Mouse (Mus musculus): ENCODE data around the gene Lbx2.
A peak's percentile ranks its signal among the peaks of the same experiment; 100 is the strongest.

Gene Lbx2

DNA sequence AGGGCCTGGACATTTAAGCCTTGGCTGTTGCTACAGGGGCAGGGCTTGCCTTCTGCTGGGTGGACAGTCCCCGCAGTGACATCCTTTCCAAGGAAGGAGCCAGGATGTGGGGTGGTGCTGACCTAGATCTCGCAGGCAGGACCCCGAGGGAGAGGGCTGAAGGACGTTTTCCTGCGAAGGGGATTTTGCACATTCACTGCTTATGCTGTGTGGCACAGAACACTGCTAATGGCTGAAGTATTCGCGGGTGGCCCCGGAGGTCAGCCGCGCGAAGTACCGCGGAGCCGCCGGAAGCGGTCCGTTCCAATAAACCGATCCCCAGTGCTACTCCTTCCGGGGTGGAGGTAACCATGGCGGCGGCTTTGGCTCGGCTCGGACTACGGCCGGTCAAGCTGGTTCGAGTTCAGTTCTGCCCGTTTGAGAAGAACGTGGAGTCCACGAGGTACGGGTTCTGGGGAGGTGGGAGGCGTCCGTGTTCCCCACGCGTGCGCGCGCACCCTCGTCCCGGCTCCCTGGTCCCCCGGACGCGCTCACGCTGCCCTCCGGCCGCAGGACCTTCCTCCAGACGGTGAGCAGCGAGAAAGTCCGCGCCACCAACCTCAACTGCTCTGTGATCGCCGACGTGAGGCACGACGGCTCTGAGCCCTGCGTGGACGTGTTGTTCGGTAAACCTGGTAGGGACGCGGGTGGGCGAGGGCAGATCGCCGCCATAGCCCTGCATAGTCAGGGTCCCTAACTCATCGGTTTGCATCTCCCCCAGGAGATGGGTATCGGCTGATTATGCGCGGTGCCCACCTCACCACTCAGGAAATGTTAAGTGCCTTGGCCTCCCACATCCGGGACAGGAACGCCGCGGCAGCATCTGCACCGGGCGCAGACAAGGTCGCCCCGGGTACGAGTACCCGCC, 22.8 kb downstream of the Lbx2 start, which contains the start of gene Mrpl53:
Gene Mrpl53 (plus strand): TSS at position 279 of the 907 bp plus-strand sequence.
- DNase-seq (ENCODE audit: low spot score) = peak; percentile 86

DNA sequence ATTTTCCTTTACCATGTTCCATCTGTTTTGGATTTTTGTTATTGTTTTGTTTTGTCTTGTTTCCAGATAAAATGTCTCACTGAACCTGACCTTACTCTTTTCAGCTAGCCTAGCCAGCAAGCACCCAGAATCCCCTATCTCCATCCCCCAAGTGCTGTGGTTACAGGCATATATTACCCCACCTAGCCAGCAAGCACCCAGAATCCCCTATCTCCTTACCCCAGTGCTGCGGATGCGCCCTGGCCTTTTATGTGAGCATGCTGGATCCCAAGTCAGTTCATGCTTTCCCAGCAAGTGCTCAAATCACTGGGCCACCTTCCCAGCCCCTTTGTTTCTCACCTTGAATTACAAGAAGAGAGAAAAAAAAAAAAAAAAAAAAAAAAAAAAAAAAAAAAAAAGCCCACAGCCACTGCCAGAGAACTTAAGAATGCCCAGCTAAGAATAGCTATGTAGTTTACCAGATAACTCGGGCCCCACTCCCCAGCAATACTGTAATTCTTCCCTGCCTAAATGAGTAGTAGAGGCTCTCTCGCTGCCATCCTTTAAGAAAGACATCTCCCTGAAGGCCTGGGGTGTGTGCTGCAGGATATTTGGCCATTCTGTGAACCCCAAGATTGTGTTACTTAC, 25.5 kb downstream of the Lbx2 start:
- no peak for DNase-seq (ENCODE audit: low spot score)

DNA sequence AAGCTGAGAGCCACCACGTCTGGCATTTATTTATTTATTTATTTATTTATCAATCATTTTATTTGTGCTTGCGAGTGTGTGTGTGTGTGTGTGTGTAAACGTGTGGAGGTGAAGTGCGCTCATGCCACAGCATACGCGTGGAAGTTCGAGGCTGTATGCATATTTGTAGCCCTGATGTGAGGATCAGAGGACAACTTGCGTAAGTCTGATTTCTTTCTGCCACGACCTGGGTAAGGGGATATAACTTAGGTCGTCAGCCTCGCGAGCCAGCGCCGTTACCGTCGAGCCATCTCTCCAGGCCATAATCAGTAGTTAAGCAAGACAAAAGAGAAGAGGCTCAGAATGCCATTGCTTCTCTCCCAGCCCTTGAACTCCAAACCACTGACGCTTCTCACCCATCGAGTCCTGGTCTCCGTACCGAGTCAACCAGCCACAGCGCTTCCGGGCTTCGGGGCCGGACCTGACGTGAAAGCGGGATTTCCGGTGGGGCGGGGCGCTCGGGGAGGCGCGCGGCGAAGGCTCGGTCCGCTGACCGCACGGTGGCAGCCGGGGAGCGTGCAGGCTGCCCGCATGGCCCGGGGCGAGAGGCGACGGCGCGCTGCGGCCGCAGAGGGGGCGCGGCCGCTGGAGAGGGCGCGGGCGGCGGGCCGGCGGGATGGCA, 29.0 kb downstream of the Lbx2 start, which contains the start of gene Mogs:
Gene Mogs (plus strand): TSS at position 486 of the 661 bp plus-strand sequence.
- DNase-seq (ENCODE audit: low spot score) = peak; percentile 95

DNA sequence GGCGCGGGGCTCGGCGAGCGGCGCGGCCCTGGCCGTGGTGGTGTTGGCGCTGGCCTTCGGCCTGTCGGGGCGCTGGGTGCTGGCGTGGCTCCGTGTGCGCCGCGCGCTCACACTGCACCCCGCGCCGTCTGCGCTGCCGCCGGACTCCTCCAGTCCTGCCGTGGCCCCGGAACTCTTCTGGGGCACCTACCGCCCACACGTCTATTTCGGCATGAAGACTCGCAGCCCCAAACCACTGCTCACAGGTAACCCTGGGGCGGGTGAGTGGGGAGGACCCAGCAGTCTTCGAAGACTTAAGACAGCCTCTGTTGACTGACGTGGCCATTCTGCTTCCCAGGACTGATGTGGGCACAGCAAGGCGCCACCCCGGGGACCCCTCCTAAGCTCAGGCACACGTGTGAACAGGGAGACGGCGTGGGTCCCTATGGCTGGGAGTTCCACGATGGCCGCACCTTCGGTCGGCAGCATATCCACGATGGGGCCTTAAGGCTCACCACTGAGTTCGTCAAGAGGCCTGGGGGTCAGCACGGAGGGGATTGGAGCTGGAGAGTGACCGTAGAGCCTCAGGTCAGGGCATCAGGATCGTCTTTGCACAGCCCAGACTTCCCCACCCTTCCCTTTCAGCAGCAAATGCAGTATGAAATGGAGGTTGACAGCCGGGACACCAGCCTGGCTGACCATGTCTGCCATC, 29.7 kb downstream of the Lbx2 start:
- DNase-seq (ENCODE audit: low spot score) = no peak

DNA sequence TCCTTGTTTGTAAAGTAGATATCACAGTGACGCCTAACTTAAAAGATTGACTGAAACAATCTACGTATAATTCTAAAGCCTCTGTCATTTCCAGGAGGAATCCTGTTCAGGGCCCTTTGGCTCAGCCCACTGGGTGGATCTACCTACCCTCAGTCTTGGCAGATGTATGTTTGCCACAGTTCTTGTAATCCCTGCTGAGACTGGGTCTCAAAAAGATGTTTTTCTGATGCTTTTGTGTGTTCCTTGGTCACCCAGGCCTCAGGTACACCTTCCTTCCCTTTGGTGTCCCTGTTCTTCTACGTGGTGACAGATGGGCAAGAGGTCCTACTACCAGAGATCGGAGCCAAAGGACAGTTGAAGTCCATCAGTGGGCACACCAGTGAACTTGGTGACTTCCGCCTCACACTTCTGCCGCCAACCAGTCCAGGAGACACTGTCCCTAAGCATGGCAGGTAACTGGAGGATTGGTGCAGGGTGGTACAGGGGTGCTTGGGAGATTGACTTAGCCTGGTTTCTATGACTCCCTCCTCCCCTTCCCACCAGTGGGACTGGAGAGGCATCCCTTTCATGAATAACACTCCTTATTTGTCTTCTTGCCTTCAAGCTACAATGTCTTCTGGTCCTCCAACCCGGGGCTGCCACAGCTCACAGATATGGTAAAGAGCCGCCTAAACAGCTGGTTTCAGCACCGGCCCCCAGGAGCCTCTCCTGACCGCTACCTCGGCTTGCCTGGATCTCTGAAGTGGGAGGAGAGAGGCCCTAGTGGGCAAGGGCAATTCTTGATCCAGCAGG, 30.4 kb downstream of the Lbx2 start:
- no peak for DNase-seq (ENCODE audit: low spot score)

DNA sequence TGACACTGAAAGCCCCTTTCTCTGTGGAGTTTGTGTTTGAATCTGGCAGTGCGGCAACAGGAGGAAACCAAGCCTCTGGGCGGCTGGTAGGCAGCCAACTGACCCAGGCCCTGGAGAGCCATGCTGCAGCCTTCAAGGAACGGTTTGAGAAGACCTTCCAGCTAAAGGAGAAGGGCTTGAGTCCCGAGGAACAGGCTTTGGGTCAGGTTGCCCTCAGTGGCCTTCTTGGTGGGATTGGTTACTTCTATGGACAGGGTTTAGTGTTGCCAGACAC, 30.9 kb downstream of the Lbx2 start:
- DNase-seq (ENCODE audit: low spot score) = no peak

DNA sequence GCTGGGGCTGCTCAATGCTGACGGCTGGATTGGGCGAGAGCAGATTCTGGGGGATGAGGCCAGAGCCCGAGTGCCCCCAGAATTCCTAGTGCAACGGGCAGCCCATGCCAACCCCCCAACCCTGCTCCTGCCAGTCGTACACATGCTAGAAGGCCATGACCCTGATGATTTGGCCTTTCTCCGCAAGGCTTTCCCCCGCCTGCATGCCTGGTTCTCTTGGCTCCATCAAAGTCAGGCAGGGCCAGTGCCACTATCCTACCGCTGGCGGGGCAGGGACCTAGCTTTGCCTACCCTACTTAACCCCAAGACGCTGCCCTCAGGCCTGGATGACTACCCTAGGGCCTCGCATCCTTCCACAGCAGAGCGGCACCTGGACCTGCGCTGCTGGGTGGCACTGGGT, 31.4 kb downstream of the Lbx2 start:
- DNase-seq (ENCODE audit: low spot score) = no peak

DNA sequence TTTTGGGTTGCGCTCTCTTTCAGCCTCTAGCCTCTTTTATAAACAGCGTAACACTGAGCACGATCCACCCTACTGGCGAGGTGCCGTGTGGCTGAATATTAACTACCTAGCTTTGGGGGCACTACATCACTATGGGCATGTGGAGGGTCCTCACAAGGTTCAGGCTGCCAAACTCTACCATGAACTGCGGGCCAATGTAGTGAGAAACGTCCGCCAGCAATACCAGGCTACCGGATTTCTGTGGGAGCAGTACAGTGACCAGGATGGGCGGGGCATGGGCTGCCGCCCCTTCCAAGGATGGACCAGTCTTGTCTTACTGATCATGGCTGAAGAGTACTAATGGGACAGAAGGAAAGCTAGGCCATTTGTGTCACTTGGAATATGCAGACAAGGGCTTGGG, 32.2 kb downstream of the Lbx2 start:
- no peak for DNase-seq (ENCODE audit: low spot score)

DNA sequence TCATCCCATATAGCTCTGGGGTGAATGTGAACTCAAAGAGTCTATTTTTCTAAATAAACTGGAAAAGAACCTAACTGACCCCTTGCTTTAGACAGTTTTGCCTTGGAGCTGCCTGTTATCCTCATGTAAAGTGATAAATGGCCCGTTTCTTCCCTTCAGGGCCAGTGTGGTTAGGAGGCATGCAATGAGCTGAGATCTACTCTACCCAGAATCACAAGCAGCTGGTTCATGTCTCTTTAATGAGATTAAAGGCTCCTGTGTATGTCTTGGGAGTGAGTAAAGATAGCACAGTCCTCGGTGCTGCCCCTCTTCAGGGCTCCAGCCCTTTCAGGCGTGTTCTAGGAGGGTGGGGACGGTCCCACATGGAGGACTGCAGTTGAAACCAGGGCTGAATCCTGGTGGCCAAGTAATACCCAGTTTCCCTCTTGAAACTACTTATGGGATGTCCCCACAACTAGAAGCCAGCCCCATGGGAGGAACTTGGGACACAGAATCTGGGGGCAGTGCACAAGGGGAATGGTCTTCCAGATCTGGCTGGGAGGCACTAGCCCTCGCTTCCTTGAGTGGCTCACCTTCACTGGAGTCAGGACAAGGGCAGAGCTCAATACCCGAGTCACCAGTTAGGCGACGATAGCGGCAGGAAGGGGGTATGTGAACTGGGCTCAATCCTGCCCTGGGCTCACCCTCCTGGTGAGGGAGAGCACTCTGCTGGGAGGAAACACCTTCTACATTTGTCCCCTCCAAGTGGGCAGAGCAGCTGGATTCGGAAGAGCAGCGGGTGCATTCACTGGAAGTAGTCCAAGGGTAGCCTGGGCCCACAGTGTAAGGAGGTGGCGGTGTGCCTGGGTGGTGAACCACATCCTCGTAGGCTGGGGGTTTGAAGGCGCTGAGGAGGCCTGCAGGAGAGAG, 32.9 kb downstream of the Lbx2 start:
- DNase-seq (ENCODE audit: low spot score) = no peak

DNA sequence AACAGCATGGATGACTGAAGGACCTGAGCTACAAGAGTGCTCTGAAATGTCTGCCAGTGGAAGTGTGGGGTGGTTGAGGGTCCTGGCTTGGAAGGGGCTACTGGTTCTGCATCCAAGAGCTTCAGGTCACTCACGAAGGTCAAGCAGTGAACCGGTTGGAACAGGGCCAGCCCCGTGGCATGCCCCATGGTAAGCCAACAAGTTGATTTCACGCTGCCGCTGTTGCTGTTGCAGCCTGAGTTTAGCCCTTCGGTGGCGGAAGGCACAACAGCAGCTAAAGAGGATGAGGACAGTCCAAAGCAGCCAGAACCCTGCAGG, 33.5 kb downstream of the Lbx2 start:
- DNase-seq (ENCODE audit: low spot score) = no peak

DNA sequence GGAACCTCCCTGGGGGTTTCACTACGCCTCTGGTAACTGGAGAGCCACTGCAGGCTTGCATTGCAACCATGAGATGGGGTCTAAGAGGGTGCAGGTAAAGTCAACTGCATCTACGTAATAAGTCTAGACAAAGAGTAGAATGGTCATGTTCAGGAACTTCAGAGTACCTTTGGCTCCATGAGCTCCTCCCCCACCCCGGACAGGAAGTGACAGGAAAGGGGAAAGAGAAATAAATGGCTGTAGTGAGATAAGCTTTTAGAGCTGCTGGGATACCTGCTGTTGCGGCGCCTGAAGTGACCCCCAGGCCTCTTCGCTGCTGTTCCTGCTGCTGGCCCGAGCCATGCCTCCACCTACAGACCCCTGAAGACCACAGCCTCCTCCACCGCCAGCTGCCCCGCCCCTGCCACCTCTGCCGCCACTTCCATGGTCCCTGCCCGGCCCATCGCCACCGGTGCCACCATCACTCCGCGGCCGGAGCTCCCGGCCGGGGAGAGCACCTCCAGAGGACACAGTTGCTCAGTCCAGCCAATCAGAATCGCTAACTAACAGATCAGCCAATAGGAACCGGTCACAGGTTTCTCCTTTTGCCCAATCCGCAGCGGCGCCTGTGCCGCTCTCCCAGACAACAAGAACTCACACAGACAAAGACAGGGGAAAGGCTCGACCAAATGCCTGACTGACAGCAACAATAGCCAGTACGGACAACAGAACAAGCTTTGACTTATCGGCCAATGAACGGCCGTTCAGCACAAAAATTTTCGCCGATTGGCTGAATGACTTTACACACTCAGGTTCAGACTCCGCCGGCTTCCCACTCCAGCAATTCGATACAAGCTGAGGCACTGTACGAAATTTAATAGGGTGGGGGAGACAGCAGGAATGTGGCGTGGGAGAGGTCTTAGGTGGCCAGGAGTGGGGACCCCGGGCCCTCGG, 35.0 kb downstream of the Lbx2 start, which contains the start of gene Wbp1:
Gene Wbp1 (minus strand): TSS at position 630 of the 933 bp plus-strand sequence.
- DNase-seq (ENCODE audit: low spot score) = peak; percentile 99

DNA sequence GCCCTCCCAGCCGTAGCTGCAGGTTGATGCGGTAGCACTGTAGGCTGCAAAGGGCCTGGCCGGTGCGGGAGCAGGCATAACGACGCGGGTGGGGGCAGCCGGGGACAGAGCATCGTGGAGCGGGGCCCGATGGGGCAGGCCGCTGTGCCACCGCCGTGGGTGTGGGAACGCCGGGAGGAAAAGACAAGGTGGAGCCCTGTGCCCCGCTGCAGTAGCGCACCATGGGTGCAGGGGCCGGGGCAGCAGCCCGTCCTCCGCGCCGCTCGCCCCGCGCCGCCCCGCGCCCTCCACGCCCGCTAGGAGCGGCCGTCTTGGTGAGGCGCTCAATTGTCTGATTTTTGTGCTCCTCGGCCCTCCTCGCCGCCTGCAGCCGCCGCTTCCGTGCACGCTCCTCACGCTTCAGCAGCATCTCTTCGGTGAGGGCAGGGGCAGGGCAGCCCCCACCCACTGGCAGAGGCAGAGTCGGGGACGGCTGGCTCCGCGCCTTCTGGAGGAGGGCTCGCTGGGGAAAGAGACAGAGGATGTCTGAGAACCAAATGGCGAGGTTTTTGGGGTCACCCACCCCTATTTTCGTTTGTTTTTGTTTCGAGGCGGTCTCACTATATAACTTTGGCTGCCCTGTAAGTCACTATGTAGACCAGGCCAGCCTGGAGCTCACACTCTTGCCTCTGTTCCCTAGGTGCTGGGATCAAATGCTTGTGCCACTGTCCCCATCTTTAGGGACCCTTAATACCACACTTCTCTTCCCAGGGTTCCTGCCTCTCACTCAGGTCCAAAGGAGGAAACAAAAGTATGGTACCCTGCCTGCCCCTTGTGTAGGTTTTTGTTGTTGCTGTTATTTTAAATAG, 35.9 kb downstream of the Lbx2 start:
- no peak for DNase-seq (ENCODE audit: low spot score)

DNA sequence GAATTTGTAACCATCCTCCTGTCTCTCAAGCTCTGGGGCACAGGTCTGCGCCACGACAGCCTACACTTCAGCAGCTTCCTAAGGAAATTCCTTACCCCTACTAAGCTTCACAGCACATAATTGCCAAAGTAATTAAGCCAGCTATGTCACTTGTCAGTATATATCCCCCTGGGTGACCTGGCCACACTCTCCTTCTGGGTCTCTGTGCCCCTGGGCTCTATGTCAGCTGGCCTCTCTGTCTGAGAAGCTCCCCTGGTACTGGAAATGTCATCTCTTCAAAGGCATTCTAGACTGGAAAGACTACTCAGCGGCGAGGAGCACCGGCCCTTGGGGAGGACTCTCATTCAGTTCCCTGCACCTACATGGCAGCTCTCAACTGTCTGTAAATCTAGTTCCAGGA, 36.8 kb downstream of the Lbx2 start:
- DNase-seq (ENCODE audit: low spot score) = no peak

DNA sequence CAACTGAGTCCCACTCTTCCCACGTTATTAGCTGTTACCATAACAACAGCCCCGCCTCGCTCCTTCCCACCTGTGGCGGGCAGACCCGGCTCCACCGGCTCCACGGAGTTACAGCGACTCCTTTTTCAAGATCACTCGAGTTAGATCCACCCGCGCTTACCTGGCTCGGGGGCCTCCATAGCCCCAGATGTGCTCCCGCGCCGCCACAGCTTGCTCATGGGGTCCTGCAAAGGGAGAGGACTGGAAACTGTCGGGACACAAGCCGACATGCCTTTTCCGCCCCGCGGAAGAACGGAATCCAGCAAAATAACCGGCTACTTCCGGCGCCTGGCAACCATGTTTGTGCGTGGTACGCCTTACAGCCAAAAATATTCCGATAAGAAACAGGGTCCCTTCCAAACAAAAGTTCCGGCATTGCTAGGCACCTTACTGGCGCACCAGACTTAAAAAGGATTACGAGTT, 38.7 kb downstream of the Lbx2 start:
- DNase-seq (ENCODE audit: low spot score) = peak; percentile 97

DNA sequence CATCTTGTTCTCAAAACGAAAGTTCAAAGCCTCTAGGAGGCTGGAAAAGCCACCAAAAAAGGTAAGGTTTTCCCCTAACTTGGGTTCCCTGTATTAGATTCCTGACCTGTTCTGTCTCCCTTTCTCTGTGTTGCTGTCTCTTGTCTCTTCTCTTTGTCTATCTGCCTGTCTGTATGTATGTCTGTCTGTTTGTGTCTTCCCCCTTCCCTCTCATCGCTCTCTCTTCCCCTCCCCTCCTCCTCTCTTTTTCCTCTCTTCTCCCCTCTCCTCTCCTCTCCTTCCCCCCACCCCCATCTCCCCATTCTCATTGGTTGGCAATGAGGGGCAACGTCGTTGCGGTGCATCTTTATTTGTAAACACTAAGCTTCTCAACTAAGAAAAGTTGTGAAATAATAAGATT, 39.2 kb downstream of the Lbx2 start, which contains the start of gene Ino80b:
Gene Ino80b (minus strand): TSS at position 101 of the 400 bp plus-strand sequence.
- DNase-seq (ENCODE audit: low spot score) = no peak

DNA sequence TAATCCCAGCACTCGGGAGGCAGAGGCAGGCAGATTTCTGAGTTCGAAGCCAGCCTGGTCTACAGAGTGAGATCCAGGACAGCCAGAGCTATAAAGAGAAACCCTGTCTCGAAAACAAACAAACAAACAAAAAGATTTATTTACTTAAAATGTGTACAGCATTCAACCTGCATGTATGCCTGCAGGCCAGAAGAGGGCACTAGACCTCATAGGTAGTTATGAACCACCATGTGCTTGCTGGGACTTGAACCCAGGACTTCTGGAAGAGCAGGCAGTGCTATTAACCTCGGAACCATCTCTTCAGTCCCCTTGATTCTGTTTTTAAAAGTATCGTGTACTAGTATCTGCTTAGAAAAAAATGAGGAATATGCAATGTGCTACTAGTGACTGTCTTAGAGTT, 41.3 kb downstream of the Lbx2 start:
- DNase-seq (ENCODE audit: low spot score) = no peak

DNA sequence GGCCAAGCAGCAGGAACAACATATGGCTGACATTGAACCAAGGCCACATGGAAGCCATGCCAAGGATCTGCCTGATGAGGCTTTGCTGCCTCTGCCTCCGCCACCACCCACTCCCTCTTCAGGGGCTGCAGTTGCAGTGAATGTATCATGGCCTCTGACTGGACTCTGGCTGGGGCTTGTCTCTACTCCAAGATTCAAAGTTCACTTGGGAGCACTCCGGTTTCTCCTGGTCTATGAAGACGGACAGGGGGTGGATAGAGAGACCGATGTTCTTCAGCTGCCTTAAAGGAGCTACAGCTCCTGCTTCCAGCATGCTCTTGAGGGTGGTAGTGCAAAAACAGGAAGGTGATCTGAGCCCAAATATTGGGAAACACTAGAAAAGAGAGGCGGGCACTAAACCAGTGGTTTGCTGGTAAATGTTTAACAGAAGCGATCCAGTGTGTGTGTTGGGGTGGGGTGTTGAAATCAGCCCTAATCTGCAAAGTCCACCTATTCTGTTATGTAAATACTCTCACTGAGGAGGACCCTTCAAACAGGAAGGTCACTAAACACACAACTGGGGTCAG, 45.4 kb downstream of the Lbx2 start:
- no peak for DNase-seq (ENCODE audit: low spot score)

Data from embryo, embryonic 10.5 days (tissue).